Mouse (Mus musculus) c-Kit-negative CD71-positive TER-119-positive erythroid progenitor cells, embryonic 14.5 days (primary cell): ENCODE data around the gene Wfdc5.

Source experiments
- DNase-seq: peaks from one replicate; pipeline ENCODE4 v3.0.0-alpha.2; 2013; ENCODE audit warnings: low read depth, low spot score

Gene Wfdc5

GRCm38 (mm10) chr2:164174649-164175395 is 7.7 kb downstream of the Wfdc5 start:
- DNase-seq = no peak

DNA sequence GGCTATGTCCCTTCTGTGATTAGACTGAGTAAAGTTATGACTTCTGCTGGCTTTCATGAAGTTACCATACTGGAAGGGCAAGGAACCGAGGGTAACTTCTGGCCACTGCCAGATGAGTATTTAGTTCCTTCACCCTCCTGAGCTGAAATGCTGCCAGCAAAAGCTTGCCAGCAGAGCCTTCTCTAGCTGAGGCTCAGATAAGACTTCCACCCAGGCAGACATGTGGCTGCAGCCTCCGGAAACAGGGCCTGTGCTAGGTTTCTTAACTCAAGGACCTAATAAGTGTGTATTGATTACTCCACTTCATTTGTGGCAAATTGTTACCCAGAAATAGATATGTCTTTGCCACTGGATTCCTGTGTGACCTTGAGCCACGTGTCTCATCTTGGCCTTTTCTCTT is 9.1 kb downstream of the Wfdc5 start:
- no peak for DNase-seq

DNA sequence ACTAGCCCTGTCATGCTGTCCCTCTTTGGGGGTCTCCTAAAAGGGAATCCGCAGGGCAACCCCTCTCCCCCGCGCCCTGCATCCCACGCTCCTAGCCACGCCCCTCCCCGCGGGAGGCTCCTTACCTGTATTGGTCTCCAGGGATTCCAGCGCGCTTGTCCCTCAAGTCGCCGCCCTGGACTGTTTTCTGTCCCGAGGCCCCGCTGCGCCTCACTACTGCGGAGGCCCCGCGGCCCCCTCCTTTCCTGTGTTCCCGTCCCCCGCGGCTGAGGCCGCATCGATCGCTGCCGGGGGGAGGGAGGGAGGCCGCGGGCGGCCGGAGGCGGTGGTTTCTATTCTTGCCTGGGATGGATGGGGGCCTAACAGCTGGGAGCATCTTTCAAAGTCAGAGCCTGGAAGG is 11.6 kb downstream of the Wfdc5 start, which contains the start of gene Kcns1:
Kcns1 (minus strand) TSS at position 212 of the 400 bp plus-strand sequence.
- no peak for DNase-seq

- DNase-seq = no peak
Measured at GRCm38 (mm10) chr2:164170326-164170725, 12.2 kb downstream of the Wfdc5 start.

GRCm38 (mm10) chr2:164168571-164168946 is 14.0 kb downstream of the Wfdc5 start:
- no peak for DNase-seq

DNA sequence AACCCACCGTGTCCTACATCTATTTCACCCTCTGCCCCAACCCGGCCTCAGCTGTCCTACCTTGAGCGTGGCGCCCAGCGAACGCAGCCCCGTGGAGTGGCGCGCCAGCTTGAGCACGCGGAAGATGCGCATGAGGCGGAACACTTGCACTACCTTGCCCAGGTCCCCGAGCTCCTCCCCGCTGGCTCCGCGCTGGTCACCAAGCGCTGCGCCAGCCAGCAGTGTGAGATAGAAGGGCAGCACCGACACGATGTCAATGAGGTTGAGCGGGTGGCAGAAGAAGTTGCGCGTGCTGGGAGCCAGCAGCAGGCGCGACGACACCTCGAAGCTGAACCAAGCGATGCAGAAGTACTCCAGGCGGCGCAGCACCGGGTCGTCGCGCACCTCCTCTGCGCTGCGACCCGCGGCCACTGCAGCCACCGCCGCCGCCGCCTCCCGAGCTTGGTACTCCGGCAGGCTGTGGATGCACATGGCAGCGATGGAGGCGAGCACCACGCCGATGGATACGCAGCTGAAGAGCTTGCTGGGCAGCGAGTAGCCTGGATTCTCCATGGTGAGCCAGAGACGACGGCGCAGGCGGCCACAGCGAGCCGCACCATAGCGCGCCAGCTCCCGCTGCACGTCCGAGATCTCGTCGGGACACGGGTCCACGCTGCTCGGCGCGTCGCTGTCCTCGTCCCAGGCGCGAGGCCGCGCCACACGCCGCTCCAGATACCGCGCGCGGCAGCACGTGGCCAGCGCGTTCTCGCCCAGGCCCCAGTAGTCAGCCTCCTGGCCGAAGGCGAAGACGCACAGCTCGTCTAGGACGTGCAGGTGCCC is 14.6 kb downstream of the Wfdc5 start:
- DNase-seq = no peak

- no peak for DNase-seq
Measured at GRCm38 (mm10) chr2:164164941-164165340, 17.6 kb downstream of the Wfdc5 start.

- DNase-seq = no peak
Measured at GRCm38 (mm10) chr2:164161515-164162055, 21.0 kb downstream of the Wfdc5 start.

- no peak for DNase-seq
Measured at GRCm38 (mm10) chr2:164158838-164159237, 23.7 kb downstream of the Wfdc5 start.

GRCm38 (mm10) chr2:164156158-164156557 is 26.4 kb downstream of the Wfdc5 start:
- DNase-seq = no peak

GRCm38 (mm10) chr2:164154007-164154406 is 28.5 kb downstream of the Wfdc5 start:
- no peak for DNase-seq

DNA sequence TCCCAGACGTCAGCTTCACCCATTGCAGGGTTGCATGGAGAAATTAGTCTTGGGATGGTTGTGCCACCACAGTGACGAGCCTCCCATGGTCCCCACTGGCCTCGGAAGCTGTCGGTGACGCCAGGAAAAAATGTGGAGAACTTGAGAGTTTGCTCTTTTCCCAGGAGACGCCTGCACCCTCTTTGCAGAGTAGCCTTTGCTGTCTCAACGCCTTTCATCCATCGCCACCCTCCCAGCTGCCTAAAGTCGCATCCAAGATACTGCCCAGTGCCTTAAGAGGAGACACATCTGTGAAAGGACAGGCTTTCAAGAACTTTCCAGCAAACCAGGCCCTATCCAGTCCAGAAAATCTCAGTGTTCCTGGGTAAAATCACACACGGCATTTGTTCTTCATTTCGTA is 30.2 kb downstream of the Wfdc5 start:
- DNase-seq = no peak

DNA sequence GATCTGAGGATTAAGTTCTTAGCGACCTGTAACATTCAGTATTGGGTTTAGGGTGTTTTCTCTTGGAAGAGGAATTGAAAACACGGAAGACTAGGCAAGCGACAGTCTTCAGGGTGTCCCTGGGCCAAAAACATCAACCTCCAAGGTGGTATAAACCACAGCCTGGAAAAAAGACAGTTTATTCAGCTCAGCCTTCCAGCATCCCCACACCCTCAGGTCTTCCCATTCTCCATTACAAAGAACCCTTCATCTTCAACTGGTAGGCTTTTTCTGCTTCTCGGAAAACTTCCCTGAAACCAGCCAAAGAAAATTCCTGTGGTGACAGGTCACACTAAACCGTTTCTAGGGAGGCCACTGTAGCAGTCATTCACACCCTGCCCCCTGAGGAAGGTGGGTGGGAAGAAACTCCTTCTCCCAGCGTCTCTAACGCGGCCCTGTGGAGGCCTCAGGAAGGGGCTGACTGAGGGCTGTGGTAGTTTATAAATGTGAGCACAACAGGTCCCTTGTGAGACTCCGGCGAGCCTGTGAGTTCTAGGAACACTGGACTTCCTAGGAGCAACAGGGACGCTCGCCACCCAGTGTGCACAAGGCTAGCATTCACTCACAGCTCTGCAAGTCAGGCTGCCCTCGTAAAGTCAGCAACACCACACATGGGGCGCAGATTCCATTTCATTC is 32.3 kb downstream of the Wfdc5 start:
- DNase-seq = no peak

GRCm38 (mm10) chr2:164146556-164146955 is 36.0 kb downstream of the Wfdc5 start:
- no peak for DNase-seq

DNA sequence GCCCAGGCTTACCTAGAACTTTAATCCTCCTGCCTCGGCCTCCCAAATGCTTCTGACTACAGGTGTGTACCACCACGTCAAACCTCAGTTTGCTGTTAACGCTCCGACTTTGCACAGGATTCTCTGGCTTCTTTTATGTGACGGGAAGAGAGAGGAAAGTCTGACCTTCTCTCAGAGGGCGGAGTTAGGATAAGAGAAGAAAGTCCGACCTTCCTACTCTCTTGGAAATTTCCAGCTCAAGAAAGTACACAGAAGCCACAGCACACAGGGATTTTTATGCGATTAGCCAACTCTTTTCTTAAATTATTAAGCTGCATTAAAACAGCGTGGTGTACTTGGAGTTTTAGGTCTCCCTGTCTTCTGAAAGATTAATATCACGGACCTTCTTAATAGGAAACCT is 38.0 kb downstream of the Wfdc5 start:
- DNase-seq = no peak

GRCm38 (mm10) chr2:164144025-164144424 is 38.5 kb downstream of the Wfdc5 start:
- DNase-seq = no peak

DNA sequence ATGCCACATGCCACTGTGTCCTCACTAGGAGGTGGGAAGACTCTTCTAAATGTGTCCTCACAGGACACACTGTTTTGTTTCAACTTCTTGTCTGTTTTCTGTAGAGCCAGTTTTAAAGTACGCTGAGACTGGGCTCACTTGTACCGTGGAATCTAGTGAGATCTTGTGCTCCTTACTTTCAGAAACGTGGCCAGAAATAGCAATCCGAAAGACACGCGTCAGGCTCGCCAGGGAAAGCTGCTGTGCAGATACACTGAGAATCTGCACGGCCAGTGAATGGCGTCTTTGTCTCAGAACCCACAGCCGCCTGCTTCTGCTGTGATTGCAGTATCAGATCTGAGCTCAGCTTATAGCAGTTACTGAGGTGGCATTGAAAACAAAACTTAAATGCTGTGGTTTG is 40.5 kb downstream of the Wfdc5 start:
- no peak for DNase-seq

DNA sequence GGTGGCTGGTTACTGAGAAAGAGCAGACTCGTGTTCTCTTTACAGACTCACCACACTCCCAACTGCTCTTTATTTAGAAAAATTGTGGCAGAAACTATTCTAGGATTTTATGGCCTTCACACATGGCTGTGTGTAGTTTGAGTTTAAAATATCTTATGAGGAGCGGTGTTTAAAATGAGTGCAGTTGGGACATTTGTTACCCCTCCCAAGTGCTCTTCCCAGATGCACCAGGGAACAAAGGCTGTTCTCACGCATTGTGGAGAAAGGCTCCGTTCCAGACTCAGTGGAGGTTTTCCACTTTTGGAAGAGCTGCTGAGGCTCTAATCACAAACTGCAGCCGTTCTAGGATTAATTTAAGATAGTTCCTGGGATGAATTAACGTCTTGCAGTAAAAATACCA is 44.8 kb downstream of the Wfdc5 start:
- no peak for DNase-seq

GRCm38 (mm10) chr2:164136393-164136792 is 46.1 kb downstream of the Wfdc5 start:
- DNase-seq = no peak

DNA sequence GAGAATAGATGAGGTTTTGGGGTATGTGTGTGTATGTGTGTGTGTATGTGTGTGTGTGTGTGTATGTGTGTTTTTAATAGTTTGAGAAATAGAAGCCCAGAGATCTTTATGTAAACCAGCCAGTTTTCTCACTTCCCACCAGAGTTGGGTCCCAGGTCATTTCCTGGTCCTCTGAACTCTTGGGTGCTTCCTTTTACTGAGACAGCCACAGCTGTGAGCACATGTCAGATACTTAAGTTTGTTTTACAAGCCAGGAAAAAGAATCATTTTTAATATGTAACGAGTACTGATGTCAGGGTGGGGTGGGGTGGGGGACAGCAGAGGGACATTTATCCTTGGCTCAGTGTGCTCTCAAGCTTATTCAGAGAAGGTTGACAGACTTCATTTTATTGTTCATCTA is 47.2 kb downstream of the Wfdc5 start:
- DNase-seq = no peak

- DNase-seq = no peak
Measured at GRCm38 (mm10) chr2:164134563-164134962, 48.0 kb downstream of the Wfdc5 start.

- no peak for DNase-seq
Measured at GRCm38 (mm10) chr2:164131586-164131985, 51.0 kb downstream of the Wfdc5 start.
